ENCODE assay signal across 11 mouse cellular contexts in the genomic region with DNA sequence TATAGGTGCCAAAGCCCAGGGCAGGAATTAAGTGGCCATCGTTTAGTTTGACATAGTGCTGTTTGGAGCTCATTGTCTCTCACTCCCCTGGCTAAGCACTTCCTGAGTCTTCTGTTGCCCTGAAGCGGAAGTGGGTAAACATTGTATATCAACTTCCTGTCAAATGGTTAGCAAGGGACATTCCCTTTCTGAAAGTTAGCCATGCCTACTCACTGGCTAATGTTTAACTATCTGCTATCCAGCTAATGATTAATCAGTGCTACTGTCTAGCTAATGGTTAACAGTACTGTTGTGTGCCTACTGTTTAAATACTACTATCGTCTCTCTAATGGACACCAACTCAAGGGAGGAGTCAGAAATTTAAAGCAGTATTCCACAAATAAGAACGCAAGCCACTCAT. TPM values are rescaled to one million over a fixed set of nuclear protein-coding genes. Genes with fewer than 3 reads are reported as not detected.
A peak's percentile ranks its signal among the peaks of the same experiment; 100 is the strongest.
DNase-seq lines count a peak whose midpoint lies in the region; ATAC-seq and TF ChIP-seq lines count a peak whose summit lies in the region.
"Had no signal": no experiment of that assay in that cellular context is flagged by ENCODE, and none has a peak within 500 bp of the region (broad histone marks: within the 10 kb centered on the region; RNA-seq: fewer than 3 reads in every experiment).

A gene (minus strand): TSS at position 150 of the 400 bp plus-strand sequence.

- no peaks in the 10 kb centered on the region for H3K36me3 ChIP-seq in lung, embryonic 14.5 days (ENCODE audit: insufficient read depth)
- H3K36me3 ChIP-seq in kidney, adult 2 months (ENCODE audit: control insufficient read depth, insufficient read depth, low read length): no peaks in the 10 kb centered on the region
- no peaks in the 10 kb centered on the region for H3K36me3 ChIP-seq in liver, embryonic 15.5 days (replicated peaks)

- no peak within 1 kb of the TSS for H3K4me3 ChIP-seq in lung, embryonic 14.5 days (ENCODE audit: low read depth, low read length)
- H3K4me3 ChIP-seq in kidney, adult 2 months (ENCODE audit: insufficient read depth, low read depth, low read length): no peak within 1 kb of the TSS
- H3K4me3 ChIP-seq in liver, embryonic 15.5 days (replicated peaks): no peak within 1 kb of the TSS; the same call in 1 of the 2 replicates

- H3K9me3 ChIP-seq in lung, embryonic 14.5 days (ENCODE audit: low read depth, low read length): no peaks in the 10 kb centered on the region
- no peaks in the 10 kb centered on the region for H3K9me3 ChIP-seq in liver, embryonic 15.5 days (replicated peaks)

- no peaks in the 10 kb centered on the region for H3K27me3 ChIP-seq in lung, embryonic 14.5 days (ENCODE audit: insufficient read depth, low read length)
- H3K27me3 ChIP-seq in kidney, adult 2 months (replicated peaks; ENCODE audit: control insufficient read depth, insufficient read depth, low read length): no peaks in the 10 kb centered on the region
- no peaks in the 10 kb centered on the region for H3K27me3 ChIP-seq in liver, embryonic 15.5 days

- peak; percentile 6 for DNase-seq in lung, embryonic 14.5 days
- DNase-seq in lung, postnatal 36 days: no peak
- DNase-seq in kidney, adult 2 months: peak; percentile 81
- peak; percentile 41 for DNase-seq in yolk sac, embryonic 10.5 days (ENCODE audit: low spot score)
- no peak for DNase-seq in urinary bladder, postnatal 14 days (ENCODE audit: low spot score)
- no peak for DNase-seq in spleen, postnatal 14 days (ENCODE audit: low spot score in 2 of 2)
- DNase-seq in cerebellum, adult 9-11 months: no peak
- DNase-seq: cerebellum, postnatal 14 days; right cerebral cortex, adult 18-20 months had no signal

- peak; percentile 28; the same call in 1 of the 2 replicates for ATAC-seq in lung, embryonic 14.5 days (ENCODE audit: insufficient read depth)
- ATAC-seq in liver, embryonic 15.5 days (ENCODE audit: insufficient read depth): peak; percentile 69

- no peak for TF ChIP-seq POLR2A in kidney, adult 2 months (IDR thresholded peaks at IDR 0.05; ENCODE audit: low read depth, low read length)

- H3K27ac ChIP-seq in lung, embryonic 14.5 days (ENCODE audit: low read depth): no peak within 1 kb of the TSS
- H3K27ac ChIP-seq in kidney, adult 2 months (ENCODE audit: insufficient read depth, low read depth, low read length): no peak within 1 kb of the TSS
- no peak within 1 kb of the TSS for H3K27ac ChIP-seq in liver, embryonic 15.5 days (replicated peaks)

- H3K4me2 ChIP-seq in lung, embryonic 14.5 days: no peak within 1 kb of the TSS
- H3K4me2 ChIP-seq in liver, embryonic 15.5 days: peak within 1 kb of the TSS; percentile 29

- WGBS in lung, embryonic 14.5 days: 42% methylated on average over 4 of the region's 4 CpGs
- 30% methylated on average over 4 of the region's 4 CpGs for WGBS in kidney, adult 2 months
- 35% methylated on average over 4 of the region's 4 CpGs for WGBS in liver, embryonic 15.5 days (ENCODE audit: insufficient replicate concordance)

- H3K9ac ChIP-seq in lung, embryonic 14.5 days: no peak within 1 kb of the TSS
- H3K9ac ChIP-seq in liver, embryonic 15.5 days: no peak within 1 kb of the TSS

- TF ChIP-seq CTCF in lung, embryonic 14.5 days (IDR thresholded peaks at IDR 0.05; ENCODE audit: low read depth): no peak
- no peak for TF ChIP-seq CTCF in kidney, adult 2 months (conservative IDR thresholded peaks at IDR 0.05; ENCODE audit: insufficient read depth, insufficient read length, low read depth, low read length)

- H3K4me1 ChIP-seq in lung, embryonic 14.5 days (ENCODE audit: insufficient read depth): no peaks in the 10 kb centered on the region
- H3K4me1 ChIP-seq in kidney, adult 2 months (ENCODE audit: control insufficient read depth, insufficient read depth, low read length): no peaks in the 10 kb centered on the region; the same call in 1 of the 2 replicates
- H3K4me1 ChIP-seq in liver, embryonic 15.5 days (replicated peaks): no peaks in the 10 kb centered on the region

RNA-seq across cellular contexts. Expression of the gene that starts here (rescaled TPM):
- 0.61 and 0.80 TPM in 2 replicates for polyA plus RNA-seq in lung, embryonic 14.5 days (2014; fragmentation: Nextera tagmentation; extraction: Ambion mirVana)
- polyA plus RNA-seq in kidney, adult 2 months (2012; rRNA removed): 3.1 and 4.6 TPM in 2 replicates
- 15.5 and 19.7 TPM in 2 replicates for polyA plus RNA-seq in liver, embryonic 15.5 days (2015; fragmentation: Nextera tagmentation; extraction: Ambion mirVana)
- polyA plus RNA-seq: neural tube, embryonic 11.5 days had no signal

Comparison
In these comparisons a context has a peak if more than half of its experiments do, and no peak if none do; other contexts are left out.
1. Peak in DNase-seq and ATAC-seq in lung, embryonic 14.5 days; RNA of the gene not detected or under 1 TPM.
2. DNase-seq: peak in kidney, adult 2 months (single experiment) and yolk sac, embryonic 10.5 days (single experiment); none in lung, postnatal 36 days (single experiment), urinary bladder, postnatal 14 days (single experiment), spleen, postnatal 14 days (0 of 2) and cerebellum, adult 9-11 months (single experiment).